Comparison of ENCODE assay signal across 8 mouse cellular contexts in the genomic region with DNA sequence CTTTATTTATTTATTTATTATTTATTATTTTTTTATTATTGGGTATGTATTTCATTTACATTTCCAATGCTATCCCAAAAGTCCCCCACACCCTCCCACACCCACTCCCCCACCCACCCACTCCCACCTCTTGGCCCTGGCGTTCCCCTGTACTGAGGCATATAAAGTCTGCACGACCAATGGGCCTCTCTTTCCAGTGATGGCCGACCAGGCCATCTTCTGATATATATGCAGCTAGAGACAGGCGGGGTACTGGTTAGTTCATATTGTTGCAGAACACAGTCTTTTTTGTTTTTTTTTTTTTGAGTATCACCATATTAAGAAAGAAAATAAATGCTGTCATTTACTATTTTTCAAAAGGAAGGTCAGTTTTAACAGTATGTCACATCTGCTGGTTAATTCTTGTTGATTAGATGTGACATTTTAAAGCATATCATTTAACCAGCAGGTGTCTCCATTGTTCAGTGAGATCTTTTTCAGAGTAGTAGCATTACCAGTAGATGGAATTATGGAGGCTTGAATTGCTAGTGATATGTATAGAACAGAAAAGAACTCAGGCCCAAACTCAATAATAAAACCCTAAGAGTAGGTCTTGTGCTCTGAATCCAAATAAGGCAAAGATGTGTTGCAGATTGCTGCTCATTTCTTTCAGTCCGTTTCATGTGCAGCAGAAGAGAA. TPM values are rescaled to one million over a fixed set of nuclear protein-coding genes. Genes with fewer than 3 reads are reported as not detected.
DNase-seq lines count a peak whose midpoint lies in the region; ATAC-seq and TF ChIP-seq lines count a peak whose summit lies in the region.
"Not testable (repeated sequence)": the region's sequence is repeated elsewhere in the genome, so short reads cannot be mapped to it uniquely, and the experiment has no call there.

No protein-coding gene starts in this region.

- 42% methylated on average over 4 of the region's 5 CpGs for WGBS in forebrain, embryonic 16.5 days
- WGBS in hindbrain, embryonic 13.5 days, result 82% methylated on average over 5 of the region's 5 CpGs
- WGBS in stomach, postnatal 0 days, result 91% methylated on average over 4 of the region's 5 CpGs

- peak; percentile 68 for TF ChIP-seq RAD21 in MEL (IDR thresholded peaks at IDR 0.05; ENCODE audit: low read depth, low read length)

- not testable (repeated sequence) for H3K79me2 ChIP-seq in MEL (ENCODE audit: control insufficient read depth, insufficient read depth, low read length, poor library complexity)

- not testable (repeated sequence) for TF ChIP-seq POLR2A in MEL (IDR thresholded peaks at IDR 0.05; ENCODE audit: control insufficient read depth in 1 of 2, insufficient read depth in 1 of 2, low read depth in 1 of 2, low read length in 2 of 2, poor library complexity in 1 of 2); cortical plate, adult 2 months (IDR thresholded peaks at IDR 0.05; ENCODE audit: extremely low read depth, insufficient read depth, low read length)

- not testable (repeated sequence) for H3K27ac ChIP-seq in MEL (ENCODE audit: control insufficient read depth, low read depth, low read length); cortical plate, adult 2 months (ENCODE audit: insufficient read depth, low read length); forebrain, embryonic 16.5 days (ENCODE audit: low read length); hindbrain, embryonic 13.5 days; layer of hippocampus, adult 2 months; stomach, postnatal 0 days (replicated peaks)

- H3K27me3 ChIP-seq in MEL (ENCODE audit: control insufficient read depth in 1 of 2, insufficient read depth in 2 of 2, low read length in 2 of 2); forebrain, embryonic 16.5 days (replicated peaks; ENCODE audit: control insufficient read depth, insufficient read depth, low read length); hindbrain, embryonic 13.5 days; stomach, postnatal 0 days (ENCODE audit: control insufficient read depth, insufficient read depth, low read length): not testable (repeated sequence)

- H3K36me3 ChIP-seq in MEL (ENCODE audit: control insufficient read depth in 1 of 2, insufficient read depth in 2 of 2, low read length in 2 of 2); forebrain, embryonic 16.5 days (ENCODE audit: control insufficient read depth, insufficient read depth); hindbrain, embryonic 13.5 days; stomach, postnatal 0 days (ENCODE audit: control insufficient read depth, insufficient read depth, low read length): not testable (repeated sequence)

- TF ChIP-seq EP300 in MEL (IDR thresholded peaks at IDR 0.05; ENCODE audit: low read depth in 1 of 2, low read length in 2 of 2); stomach, postnatal 0 days (optimal IDR thresholded peaks at IDR 0.05): not testable (repeated sequence)

- not testable (repeated sequence) for H3K9ac ChIP-seq in MEL (ENCODE audit: control insufficient read depth, low read depth, low read length, poor library complexity, severe bottlenecking); forebrain, embryonic 16.5 days (replicated peaks; ENCODE audit: low read depth, low read length); hindbrain, embryonic 13.5 days; stomach, postnatal 0 days (ENCODE audit: low read length)

- ATAC-seq in forebrain, embryonic 16.5 days, result peak; percentile 76
- peak; percentile 58; the same call in 1 of the 2 replicates for ATAC-seq in hindbrain, embryonic 13.5 days (ENCODE audit: low FRiP score)
- ATAC-seq in megakaryocyte progenitor cell, adult 5-6 weeks (replicated peaks; ENCODE audit: poor library complexity), result peak; percentile 76
- not testable (repeated sequence) for ATAC-seq in stomach, postnatal 0 days (ENCODE audit: low FRiP score, low TSS enrichment)

- H3K4me3 ChIP-seq in MEL (ENCODE audit: control insufficient read depth in 1 of 2, insufficient read depth in 1 of 2, low read depth in 2 of 2, low read length in 2 of 2); cortical plate, adult 2 months (ENCODE audit: insufficient read depth, low read length); forebrain, embryonic 16.5 days (replicated peaks; ENCODE audit: low read length); hindbrain, embryonic 13.5 days; layer of hippocampus, adult 2 months; stomach, postnatal 0 days (ENCODE audit: low read depth, low read length): not testable (repeated sequence)

- H3K4me2 ChIP-seq in forebrain, embryonic 16.5 days (ENCODE audit: low read length); hindbrain, embryonic 13.5 days; stomach, postnatal 0 days (replicated peaks; ENCODE audit: low read depth): not testable (repeated sequence)

- H3K9me3 ChIP-seq in MEL (replicated peaks; ENCODE audit: insufficient read depth, low read length); forebrain, embryonic 16.5 days (ENCODE audit: control insufficient read depth, low read length); hindbrain, embryonic 13.5 days; stomach, postnatal 0 days (ENCODE audit: control insufficient read depth, low read length): not testable (repeated sequence)

- not testable (repeated sequence) for H3K4me1 ChIP-seq in MEL (ENCODE audit: control insufficient read depth in 1 of 2, insufficient read depth in 2 of 2, low read length in 2 of 2); cortical plate, adult 2 months (ENCODE audit: control insufficient read depth, insufficient read depth, low read length); forebrain, embryonic 16.5 days (replicated peaks; ENCODE audit: control insufficient read depth, insufficient read depth, low read length); hindbrain, embryonic 13.5 days (replicated peaks); stomach, postnatal 0 days (replicated peaks; ENCODE audit: control insufficient read depth, insufficient read depth)

- DNase-seq in MEL (ENCODE audit: low read depth, low spot score), result peak; percentile 32
- DNase-seq in layer of hippocampus, adult 2 months (ENCODE audit: low spot score in 2 of 2), result peak in 1 of 2 experiments; percentile 23
- DNase-seq in naive thymus-derived CD4-positive, alpha-beta T cell, adult 2 months (ENCODE audit: low read depth), result peak; percentile 48
- not testable (repeated sequence) for DNase-seq in stomach, postnatal 0 days (ENCODE audit: low spot score)

- TF ChIP-seq CTCF in MEL (IDR thresholded peaks at IDR 0.05 in 2 of 3, conservative IDR thresholded peaks at IDR 0.05 in 1 of 3; ENCODE audit: control insufficient read depth in 1 of 3, insufficient read depth in 1 of 3, low read depth in 2 of 3, low read length in 3 of 3, poor library complexity in 1 of 3, severe bottlenecking in 1 of 3), result peak in 1 of 3 experiments; percentile 66; a peak in 2 of 6 replicates
- TF ChIP-seq CTCF in cortical plate, adult 2 months (IDR thresholded peaks at IDR 0.05; ENCODE audit: extremely low read depth, insufficient read depth, low read length), result 0 out of 2 replicates have a peak, but pooled peaks have one; percentile 2
- TF ChIP-seq CTCF in layer of hippocampus, adult 2 months (conservative IDR thresholded peaks at IDR 0.05), result peak; percentile 79
- TF ChIP-seq CTCF in stomach, postnatal 0 days (IDR thresholded peaks at IDR 0.05; ENCODE audit: low read depth), result peak; percentile 69

TF ChIP-seq in MEL, 35 proteins besides CTCF, POLR2A, EP300 and RAD21:
- TF ChIP-seq ZC3H11A (IDR thresholded peaks at IDR 0.05; ENCODE audit: low read depth, low read length), result peak; percentile 44; the same call in 1 of the 2 replicates
- peak; percentile 67 for TF ChIP-seq SMC3 (IDR thresholded peaks at IDR 0.05; ENCODE audit: low read depth, low read length)
TF ChIP-seq in MEL: peak in this region for 2; not testable (repeated sequence) for 33.

RNA-seq across cellular contexts. Expression of a gene that starts 7.9 kb away (rescaled TPM):
- 18.7 and 19.7 TPM in 2 replicates for total RNA-seq in MEL (2012; rRNA removed)
- 10 to 100 TPM; 22.0 to 78.4 TPM for polyA plus RNA-seq in MEL (2012; ENCODE audit: insufficient read depth in 1 of 2, insufficient read length in 2 of 2, low read depth in 1 of 2, low replicate concordance in 2 of 2, missing spikeins in 1 of 2)
- 63.4 and 67.7 TPM in 2 replicates for polyA plus RNA-seq in cortical plate, adult 2 months (2012; rRNA removed)
- polyA plus RNA-seq in forebrain, embryonic 16.5 days (2015; fragmentation: Nextera tagmentation; extraction: Ambion mirVana), result 75.0 and 78.8 TPM in 2 replicates
- 64.8 and 65.7 TPM in 2 replicates for polyA plus RNA-seq in hindbrain, embryonic 13.5 days (2015; fragmentation: Nextera tagmentation; extraction: Ambion mirVana)
- 10 to 100 TPM; 55.9 to 64.2 TPM for total RNA-seq in layer of hippocampus, adult 2 months (2021)
- total RNA-seq in megakaryocyte progenitor cell, adult 5-6 weeks (2015), result 32.9 and 36.9 TPM in 2 replicates
- total RNA-seq in megakaryocyte progenitor cell, adult 5-6 weeks (2017), result 32.8 and 41.9 TPM in 2 replicates
- 9.5 and 10.7 TPM in 2 replicates for polyA plus RNA-seq in stomach, postnatal 0 days (2015; fragmentation: Nextera tagmentation; extraction: Ambion mirVana)
